Mouse (Mus musculus) heart, embryonic 16.5 days (tissue): Measurements from ENCODE around the gene Itpkb. TPM values are rescaled to one million over a fixed set of nuclear protein-coding genes. Genes with fewer than 3 reads are reported as not detected.
A peak's percentile ranks its signal among the peaks of the same experiment; 100 is the strongest.

Source experiments
- ATAC-seq: fragments of 200-750 bp; cut with Nextera tagmentation; replicated peaks from 2 replicates; pipeline ENCODE4 v1.8.0; 2017; ENCODE audit warnings: moderate number of reproducible peaks; ENCODE audit not compliant: insufficient read depth, low FRiP score; ENCODE audit errors: extremely low read depth
- H3K27ac ChIP-seq: fragments of 300-500 bp; sonication (generic); 2 replicates; pipeline ENCODE4 v1.5.1; 2014; ENCODE audit warnings: mild to moderate bottlenecking, low read length, control low read depth, moderate library complexity
- H3K27me3 ChIP-seq: fragments of 300-500 bp; sonication (generic); 2 replicates; pipeline ENCODE4 v1.6.1; 2014; ENCODE audit warnings: low read length, mixed read lengths; ENCODE audit not compliant: control insufficient read depth, insufficient read depth
- H3K36me3 ChIP-seq: fragments of 300-500 bp; sonication (generic); 2 replicates; pipeline ENCODE4 v1.6.1; 2014; ENCODE audit not compliant: control insufficient read depth, insufficient read depth
- H3K4me1 ChIP-seq: fragments of 300-500 bp; sonication (generic); 2 replicates; pipeline ENCODE4 v1.6.1; 2014; ENCODE audit warnings: low read length, mixed read lengths; ENCODE audit not compliant: control insufficient read depth, insufficient read depth
- H3K4me2 ChIP-seq: fragments of 300-500 bp; sonication (generic); 2 replicates; pipeline ENCODE4 v1.6.1; 2014; ENCODE audit warnings: low read depth, mild to moderate bottlenecking, control low read depth, low read length
- H3K4me3 ChIP-seq: fragments of 300-500 bp; sonication (generic); 2 replicates; pipeline ENCODE4 v1.5.1; 2014; ENCODE audit warnings: mild to moderate bottlenecking, control low read depth, low read length
- H3K9ac ChIP-seq: fragments of 300-500 bp; sonication (generic); 2 replicates; pipeline ENCODE4 v1.6.1; 2014; ENCODE audit warnings: low read length, control low read depth
- H3K9me3 ChIP-seq: fragments of 300-500 bp; sonication (generic); replicated peaks from 2 replicates; pipeline ENCODE4 v1.6.1; 2016; ENCODE audit warnings: low read length; ENCODE audit not compliant: control insufficient read depth
- WGBS: fragments of 180-500 bp; shearing (Covaris S2); extraction: QIAGEN DNeasy Blood & Tissue Kit; methylation state at CpG from one replicate; pipeline ENCODE4 v1.1.7; 2014; 5-methylcytosine and 5-hydroxymethylcytosine counted together
- polyA plus RNA-seq: library from polyadenylated mRNA; unstranded; fragments of >200 nt; fragmentation: Nextera tagmentation; extraction: Ambion mirVana; gene quantifications from 2 replicates; pipeline ENCODE4 v1.2.1, GENCODE M21; 2015

The Itpkb gene
- polyA plus RNA-seq, 1 experiment from 2014 or later, result 7.3 TPM

DNA sequence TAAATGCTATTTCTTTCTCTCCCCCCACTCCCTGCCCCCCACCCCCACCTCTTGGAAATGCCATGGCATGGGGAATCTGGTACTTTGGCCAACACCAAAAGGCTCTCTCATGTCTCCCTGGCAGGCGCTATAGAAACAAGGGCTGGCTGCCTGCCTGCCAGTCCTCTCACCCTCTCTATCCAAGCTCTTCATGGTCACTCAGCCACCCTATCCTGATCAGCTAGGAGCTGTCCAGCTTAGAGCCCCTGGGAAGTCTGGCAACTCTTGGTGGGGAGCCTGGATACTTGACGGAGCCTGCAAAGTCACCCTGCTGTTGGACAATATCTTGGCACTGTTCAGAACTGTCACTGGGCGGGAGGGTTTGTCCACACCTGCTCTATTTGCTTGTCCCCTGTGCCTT, 128.4 kb downstream of the Itpkb start:
- Histone ChIP-seq H3K4me3 (no peak overlapping the region), H3K27ac (no peak overlapping the region), H3K36me3 (no peaks in the 10 kb centered on the region), H3K4me1 (peaks cover 13% of the 10 kb centered on the region), H3K27me3 (no peaks in the 10 kb centered on the region), H3K4me2 (no peak overlapping the region), H3K9me3 (no peaks in the 10 kb centered on the region), H3K9ac (no peak overlapping the region)
- WGBS, result 26% methylated on average over 3 of the region's 3 CpGs
- ATAC-seq, result no peak

DNA sequence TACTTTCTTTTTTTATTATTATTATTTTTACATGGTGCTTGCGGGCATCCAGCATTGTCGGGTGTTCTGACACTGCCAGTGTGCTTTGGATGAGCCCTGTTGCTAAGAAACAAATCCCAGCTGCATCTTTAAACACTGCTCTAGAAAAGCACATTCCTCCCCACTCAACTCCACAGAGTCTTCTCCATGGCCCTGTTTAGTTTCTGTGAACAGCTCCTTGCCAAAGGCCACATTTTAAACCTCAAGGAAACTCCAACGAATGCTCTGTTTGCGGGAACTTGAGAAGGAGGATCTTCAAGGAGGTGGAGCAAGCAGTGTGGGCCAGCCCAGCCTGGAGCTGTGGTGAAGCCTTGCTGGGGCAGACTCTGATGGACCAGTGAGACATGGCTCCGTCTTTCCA, 130.4 kb downstream of the Itpkb start:
- Histone ChIP-seq H3K9me3 (no peaks in the 10 kb centered on the region), H3K4me1 (peaks cover 13% of the 10 kb centered on the region), H3K27me3 (no peaks in the 10 kb centered on the region), H3K4me3 (no peak overlapping the region), H3K9ac (no peak overlapping the region), H3K27ac (no peak overlapping the region), H3K4me2 (no peak overlapping the region), H3K36me3 (no peaks in the 10 kb centered on the region)
- ATAC-seq, result no peak
- WGBS, result 46% methylated on average over 5 of the region's 5 CpGs

- Histone ChIP-seq H3K4me3 (no peak overlapping the region), H3K36me3 (no peaks in the 10 kb centered on the region), H3K27ac (peak overlapping the region; percentile 57), H3K27me3 (no peaks in the 10 kb centered on the region), H3K4me1 (peaks cover 13% of the 10 kb centered on the region), H3K9ac (0 out of 2 replicates have a peak overlapping the region, but pooled peaks have one; percentile 18), H3K4me2 (peak overlapping the region; percentile 34; the same call in 1 of the 2 replicates), H3K9me3 (0 out of 2 replicates have a peak, but pooled peaks cover 3% of the 10 kb centered on the region)
- peak; percentile 76 for ATAC-seq
- 32% methylated on average over 5 of the region's 5 CpGs for WGBS
These were observed 132.1 kb downstream of the Itpkb start for GRCm38 (mm10) chr1:180462396-180462795.

- Histone ChIP-seq H3K9me3 (0 out of 2 replicates have a peak, but pooled peaks cover 3% of the 10 kb centered on the region), H3K9ac (no peak overlapping the region), H3K27ac (peak overlapping the region; percentile 57; the same call in 1 of the 2 replicates), H3K4me1 (peaks cover 13% of the 10 kb centered on the region), H3K4me3 (no peak overlapping the region), H3K27me3 (no peaks in the 10 kb centered on the region), H3K36me3 (no peaks in the 10 kb centered on the region), H3K4me2 (no peak overlapping the region)
- WGBS, result 88% methylated on average over 5 of the region's 5 CpGs
- no peak for ATAC-seq
These were observed 132.7 kb downstream of the Itpkb start for GRCm38 (mm10) chr1:180462983-180463475.

- H3K4me3 ChIP-seq, result no peak overlapping the region
- ATAC-seq, result no peak
- 87% methylated on average over 5 of the region's 5 CpGs for WGBS
These were observed 134.1 kb downstream of the Itpkb start for GRCm38 (mm10) chr1:180464357-180464756.

GRCm38 (mm10) chr1:180465620-180466019, 135.3 kb downstream of the Itpkb start:
- H3K4me1 ChIP-seq, result peaks cover 10% of the 10 kb centered on the region
- ATAC-seq, result no peak
- H3K4me3 ChIP-seq, result no peak overlapping the region
- 56% methylated on average over 5 of the region's 5 CpGs for WGBS
- H3K4me2 ChIP-seq, result no peak overlapping the region
- no peaks in the 10 kb centered on the region for H3K27me3 ChIP-seq
- 0 out of 2 replicates have a peak, but pooled peaks cover 3% of the 10 kb centered on the region for H3K9me3 ChIP-seq
- no peak overlapping the region for H3K27ac ChIP-seq
- H3K9ac ChIP-seq, result no peak overlapping the region
- no peaks in the 10 kb centered on the region for H3K36me3 ChIP-seq

More at GRCm38 (mm10) chr1:180464357-180464756, 134.1 kb downstream of the Itpkb start:
- no peak overlapping the region for H3K27ac ChIP-seq
- no peaks in the 10 kb centered on the region for H3K27me3 ChIP-seq
- 0 out of 2 replicates have a peak, but pooled peaks cover 3% of the 10 kb centered on the region for H3K9me3 ChIP-seq
- H3K4me2 ChIP-seq, result no peak overlapping the region
- H3K9ac ChIP-seq, result no peak overlapping the region
- no peaks in the 10 kb centered on the region for H3K36me3 ChIP-seq
- peaks cover 10% of the 10 kb centered on the region for H3K4me1 ChIP-seq

GRCm38 (mm10) chr1:180468004-180468403, 137.7 kb downstream of the Itpkb start:
- Histone ChIP-seq H3K9me3 (0 out of 2 replicates have a peak, but pooled peaks cover 3% of the 10 kb centered on the region), H3K27me3 (no peaks in the 10 kb centered on the region), H3K4me3 (no peak overlapping the region), H3K9ac (no peak overlapping the region), H3K4me1 (peaks cover 1% of the 10 kb centered on the region), H3K36me3 (no peaks in the 10 kb centered on the region), H3K27ac (no peak overlapping the region), H3K4me2 (no peak overlapping the region)
- ATAC-seq, result no peak
- 89% methylated on average over 4 of the region's 4 CpGs for WGBS

DNA sequence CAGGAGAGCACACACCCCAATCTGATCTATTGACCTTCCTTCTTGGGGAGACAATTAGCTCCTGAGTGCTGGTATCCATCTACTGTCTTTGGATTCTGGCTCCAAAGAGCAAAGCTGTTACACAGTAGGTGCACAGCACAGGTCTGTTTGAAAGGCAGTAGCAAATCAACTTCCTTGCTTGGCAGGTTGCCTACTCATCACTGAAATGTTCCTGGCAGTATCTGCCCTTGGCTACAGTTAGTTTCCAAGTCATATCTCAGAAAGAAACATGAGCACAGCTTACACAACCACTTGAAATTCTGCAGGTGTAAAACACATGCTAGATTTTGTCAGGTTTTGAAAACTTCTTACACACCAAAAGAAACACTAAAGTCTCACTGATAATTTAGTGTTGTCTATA, 143.3 kb downstream of the Itpkb start:
- Histone ChIP-seq H3K27me3 (peaks cover 15% of the 10 kb centered on the region), H3K9me3 (no peaks in the 10 kb centered on the region), H3K36me3 (no peaks in the 10 kb centered on the region), H3K4me3 (no peak overlapping the region), H3K4me2 (no peak overlapping the region), H3K27ac (no peak overlapping the region), H3K9ac (no peak overlapping the region), H3K4me1 (no peaks in the 10 kb centered on the region)
- ATAC-seq, result no peak
